Mouse (Mus musculus) midbrain, postnatal 0 days (tissue): Measurements from ENCODE around the gene Sarm1. TPM values are rescaled to one million over a fixed set of nuclear protein-coding genes. Genes with fewer than 3 reads are reported as not detected.

ENCODE experiments used
- ATAC-seq: fragments of 200-750 bp; cut with Nextera tagmentation; 2 replicates; pipeline ENCODE4 v1.8.0; 2017; ENCODE audit warnings: moderate number of reproducible peaks, mild to moderate bottlenecking, moderate TSS enrichment, moderate library complexity; ENCODE audit not compliant: low FRiP score
- DNase-seq: peaks from one replicate; pipeline ENCODE4 v3.0.0-alpha.2; 2015; ENCODE audit warnings: low spot score
- H3K27ac ChIP-seq: fragments of 300-500 bp; sonication (generic); 2 replicates; pipeline ENCODE4 v1.5.1; 2014; ENCODE audit warnings: low read depth, mild to moderate bottlenecking, low read length, mixed read lengths
- H3K27me3 ChIP-seq: fragments of 300-500 bp; sonication (generic); 2 replicates; pipeline ENCODE4 v1.6.1; 2014; ENCODE audit warnings: low read length, control low read depth, mixed read lengths; ENCODE audit not compliant: insufficient read depth
- H3K36me3 ChIP-seq: fragments of 300-500 bp; sonication (generic); 2 replicates; pipeline ENCODE4 v1.6.1; 2014; ENCODE audit warnings: low read length, control low read depth, mixed read lengths; ENCODE audit not compliant: insufficient read depth
- H3K4me1 ChIP-seq: fragments of 300-500 bp; sonication (generic); 2 replicates; pipeline ENCODE4 v1.6.1; 2014; ENCODE audit warnings: mild to moderate bottlenecking, control low read depth, antibody characterized with exemption, low read length, mixed read lengths; ENCODE audit not compliant: insufficient read depth
- H3K4me2 ChIP-seq: fragments of 300-500 bp; sonication (generic); 2 replicates; pipeline ENCODE4 v1.6.1; 2014; ENCODE audit warnings: low read depth, mild to moderate bottlenecking, low read length, mixed read lengths; ENCODE audit not compliant: poor library complexity, severe bottlenecking
- H3K4me3 ChIP-seq: fragments of 300-500 bp; sonication (generic); 2 replicates; pipeline ENCODE4 v1.5.1; 2014; ENCODE audit warnings: low read depth, mild to moderate bottlenecking, low read length, moderate library complexity
- H3K9ac ChIP-seq: fragments of 300-500 bp; sonication (generic); replicated peaks from 2 replicates; pipeline ENCODE4 v1.6.1; 2014; ENCODE audit warnings: mild to moderate bottlenecking, low read length, moderate library complexity, mixed read lengths; ENCODE audit not compliant: poor library complexity, severe bottlenecking
- H3K9me3 ChIP-seq: fragments of 300-500 bp; sonication (generic); 2 replicates; pipeline ENCODE4 v1.6.1; 2016; ENCODE audit warnings: low read length, control low read depth
- CTCF ChIP-seq: IDR thresholded peaks from 2 replicates; pipeline ENCODE4 v1.5.1; 2016; ENCODE audit warnings: antibody characterized with exemption, mild to moderate bottlenecking
- whole genome bisulfite sequencing: fragments of 180-500 bp; shearing (Covaris S2); extraction: QIAGEN DNeasy Blood & Tissue Kit; methylation state at CpG from one replicate; pipeline ENCODE4 v1.1.7; 2014; 5-methylcytosine and 5-hydroxymethylcytosine counted together
- polyA plus RNA-seq: library from polyadenylated mRNA; unstranded; fragments of >200 nt; fragmentation: Nextera tagmentation; extraction: Ambion mirVana; gene quantifications from 2 replicates; pipeline ENCODE4 v1.2.1, GENCODE M21; 2015
- total RNA-seq: library from RNA; depleted of rRNA; stranded (reverse); fragments of >200 nt; gene quantifications from 2 replicates; pipeline ENCODE4 v1.2.3, GENCODE M21; 2014

The Sarm1 gene
- total and polyA plus RNA-seq, 2 experiments from 2014 or later, result 40.1 to 66.3 TPM

- ATAC-seq, result no peak
- Histone ChIP-seq H3K9me3 (no peaks in the 10 kb centered on the region), H3K4me3 (no peak within 1 kb of the TSS), H3K36me3 (peaks cover 19% of the 10 kb centered on the region), H3K4me2 (no peak within 1 kb of the TSS), H3K4me1 (no peaks in the 10 kb centered on the region), H3K9ac (no peak within 1 kb of the TSS), H3K27ac (no peak within 1 kb of the TSS), H3K27me3 (no peaks in the 10 kb centered on the region)
- no peak for DNase-seq
- TF ChIP-seq CTCF, result no peak
- WGBS, result 70% methylated on average over 7 of the region's 7 CpGs
Observed at GRCm38 (mm10) chr11:78502909-78503650, 5.5 kb upstream of the Sarm1 start, which contains the start of gene Sebox. Gene Sebox, plus strand, starts transcription at chr11:78503447.

GRCm38 (mm10) chr11:78501529-78501928, 4.0 kb upstream of the Sarm1 start:
- no peak for DNase-seq
- no peaks in the 10 kb centered on the region for H3K27me3 ChIP-seq
- no peak for TF ChIP-seq CTCF
- 86% methylated on average over 20 of the region's 20 CpGs for WGBS
- no peaks in the 10 kb centered on the region for H3K9me3 ChIP-seq
- peaks cover 9% of the 10 kb centered on the region; the same call in 1 of the 2 replicates for H3K36me3 ChIP-seq
- H3K4me2 ChIP-seq, result no peak overlapping the region
- H3K4me1 ChIP-seq, result no peaks in the 10 kb centered on the region
- ATAC-seq, result no peak
- no peak overlapping the region for H3K4me3 ChIP-seq
- no peak overlapping the region for H3K27ac ChIP-seq
- H3K9ac ChIP-seq, result no peak overlapping the region

- WGBS, result 76% methylated on average over 9 of the region's 9 CpGs
- Histone ChIP-seq H3K27me3 (no peaks in the 10 kb centered on the region), H3K27ac (no peak overlapping the region), H3K4me1 (peaks cover 3% of the 10 kb centered on the region; the same call in 1 of the 2 replicates), H3K9ac (no peak overlapping the region), H3K4me3 (peak overlapping the region; percentile 2; the same call in 1 of the 2 replicates), H3K36me3 (peaks cover under 1% of the 10 kb centered on the region; the same call in 1 of the 2 replicates), H3K9me3 (no peaks in the 10 kb centered on the region), H3K4me2 (peak overlapping the region; percentile 6; the same call in 1 of the 2 replicates)
- no peak for DNase-seq
- no peak for TF ChIP-seq CTCF
- ATAC-seq, result no peak
Observed at GRCm38 (mm10) chr11:78500623-78501202, 3.2 kb upstream of the Sarm1 start.

- Histone ChIP-seq H3K4me1 (peaks cover 5% of the 10 kb centered on the region; the same call in 1 of the 2 replicates), H3K4me2 (no peak overlapping the region), H3K27me3 (no peaks in the 10 kb centered on the region), H3K4me3 (0 out of 2 replicates have a peak overlapping the region, but pooled peaks have one; percentile 3), H3K36me3 (no peaks in the 10 kb centered on the region), H3K9me3 (no peaks in the 10 kb centered on the region), H3K27ac (no peak overlapping the region), H3K9ac (no peak overlapping the region)
- no peak for DNase-seq
- TF ChIP-seq CTCF, result no peak
- 43% methylated on average over 16 of the region's 16 CpGs for WGBS
- ATAC-seq, result no peak
Observed at GRCm38 (mm10) chr11:78499543-78499942, 2.0 kb upstream of the Sarm1 start.

GRCm38 (mm10) chr11:78499004-78499403, 1.4 kb upstream of the Sarm1 start, which contains the start of gene Vtn:
Gene Vtn, plus strand, starts transcription at chr11:78499091.
- ATAC-seq (no peak), DNase-seq (no peak)
- H3K4me2 ChIP-seq, result peak within 1 kb of the TSS; percentile 76
- peak within 1 kb of the TSS; percentile 83 for H3K9ac ChIP-seq
- H3K36me3 ChIP-seq, result no peaks in the 10 kb centered on the region
- H3K9me3 ChIP-seq, result no peaks in the 10 kb centered on the region
- H3K4me3 ChIP-seq, result peak within 1 kb of the TSS; percentile 78
- TF ChIP-seq CTCF, result no peak
- H3K27ac ChIP-seq, result peak within 1 kb of the TSS; percentile 94
- WGBS, result 43% methylated on average over 7 of the region's 7 CpGs
- peaks cover 5% of the 10 kb centered on the region; the same call in 1 of the 2 replicates for H3K4me1 ChIP-seq
- H3K27me3 ChIP-seq, result no peaks in the 10 kb centered on the region

- Histone ChIP-seq H3K9me3 (no peaks in the 10 kb centered on the region), H3K27ac (peak overlapping the region; percentile 94), H3K4me3 (peak overlapping the region; percentile 78), H3K4me2 (peak overlapping the region; percentile 76), H3K9ac (peak overlapping the region; percentile 83), H3K4me1 (peaks cover 5% of the 10 kb centered on the region; the same call in 1 of the 2 replicates), H3K27me3 (no peaks in the 10 kb centered on the region), H3K36me3 (no peaks in the 10 kb centered on the region)
- under 1% methylated on average over 44 of the region's 44 CpGs for WGBS
- DNase-seq (peak; percentile 78), ATAC-seq (peak; percentile 72)
- TF ChIP-seq CTCF, result no peak
Observed at GRCm38 (mm10) chr11:78497071-78497541, 448 bp downstream of the Sarm1 start.
